In the genomic region with DNA sequence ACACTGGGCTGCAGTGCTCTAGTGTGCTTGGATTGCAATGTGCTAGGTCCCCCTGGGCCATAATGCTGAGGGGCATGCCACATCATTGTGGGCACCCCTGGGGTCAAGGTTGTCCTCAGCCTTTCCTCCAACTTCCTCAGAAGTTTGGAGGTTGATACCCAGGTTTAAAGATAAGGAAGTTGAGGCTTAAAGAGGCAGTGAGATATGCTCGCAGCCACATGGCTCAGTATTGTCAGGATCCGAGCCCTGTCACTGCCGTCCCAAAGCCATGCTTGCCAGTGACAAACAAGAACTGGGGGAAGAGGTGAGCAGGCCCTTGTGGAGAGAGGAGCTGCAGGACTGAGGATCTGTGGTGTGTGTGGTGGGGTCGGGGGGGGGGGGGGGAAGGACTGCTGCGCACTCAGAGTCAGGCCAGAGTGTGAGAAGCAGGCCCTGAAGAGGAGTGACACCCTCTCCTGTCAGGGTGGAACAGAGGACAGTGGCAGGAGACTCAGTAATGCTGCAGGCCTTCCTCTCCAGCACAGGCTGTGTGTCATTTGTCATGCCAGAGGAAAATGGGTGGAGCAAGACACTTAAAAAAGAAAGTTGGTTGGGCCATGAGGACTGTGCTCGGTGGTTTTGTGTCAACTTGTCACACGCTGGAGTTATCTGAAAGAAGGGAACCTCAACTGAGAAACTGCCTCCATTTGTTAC, we compare ENCODE assay signal across 9 mouse cellular contexts.
A peak's percentile ranks its signal among the peaks of the same experiment; 100 is the strongest.
DNase-seq lines count a peak whose midpoint lies in the region; ATAC-seq lines count a peak whose summit lies in the region.
"Had no signal": no experiment of that assay in that cellular context is flagged by ENCODE, and none has a peak within 500 bp of the region (broad histone marks: within the 10 kb centered on the region; RNA-seq: fewer than 3 reads in every experiment).

No protein-coding gene starts in this region.

- 51% methylated on average over 7 of the region's 7 CpGs for WGBS in hindbrain, embryonic 10.5 days
- WGBS in hindbrain, embryonic 14.5 days = 50% methylated on average over 7 of the region's 7 CpGs
- WGBS in heart, embryonic 12.5 days = 12% methylated on average over 7 of the region's 7 CpGs
- WGBS in macrophage (ENCODE audit: missing documents) = 25% methylated on average over 7 of the region's 7 CpGs

- H3K27ac ChIP-seq in hindbrain, embryonic 10.5 days = peak overlapping the region; percentile 56; the same call in 1 of the 2 replicates
- no peak overlapping the region for H3K27ac ChIP-seq in hindbrain, embryonic 14.5 days
- H3K27ac ChIP-seq in heart, embryonic 12.5 days (ENCODE audit: poor library complexity, severe bottlenecking) = peak overlapping the region; percentile 100
- H3K27ac ChIP-seq in macrophage = peak overlapping the region; percentile 7; the same call in 1 of the 2 replicates

- no peak for DNase-seq in hindbrain, embryonic 10.5 days (ENCODE audit: low spot score)
- DNase-seq in hindbrain, embryonic 14.5 days (ENCODE audit: low spot score) = no peak
- peak; percentile 51 for DNase-seq in adrenal gland, postnatal 14 days
- no peak for DNase-seq in natural killer cell, adult 2 months (ENCODE audit: low spot score in 2 of 2)
- no peak for DNase-seq in ovary, postnatal 10 days (ENCODE audit: low spot score)
- DNase-seq: cerebellum, adult 9-10 months had no signal

- H3K27me3 ChIP-seq in hindbrain, embryonic 10.5 days (ENCODE audit: insufficient read depth, poor library complexity, severe bottlenecking) = no peaks in the 10 kb centered on the region
- no peaks in the 10 kb centered on the region for H3K27me3 ChIP-seq in hindbrain, embryonic 14.5 days (ENCODE audit: control insufficient read depth, insufficient read depth, low read length)
- H3K27me3 ChIP-seq in heart, embryonic 12.5 days (replicated peaks) = no peaks in the 10 kb centered on the region

- H3K4me2 ChIP-seq in hindbrain, embryonic 14.5 days (replicated peaks) = no peak overlapping the region
- H3K4me2 ChIP-seq in heart, embryonic 12.5 days = no peak overlapping the region

- H3K4me3 ChIP-seq in hindbrain, embryonic 10.5 days = no peak overlapping the region
- no peak overlapping the region for H3K4me3 ChIP-seq in hindbrain, embryonic 14.5 days (replicated peaks; ENCODE audit: low read length)
- H3K4me3 ChIP-seq in heart, embryonic 12.5 days = no peak overlapping the region
- no peak overlapping the region for H3K4me3 ChIP-seq in macrophage (ENCODE audit: inconsistent target)

- no peaks in the 10 kb centered on the region for H3K36me3 ChIP-seq in hindbrain, embryonic 10.5 days
- no peaks in the 10 kb centered on the region for H3K36me3 ChIP-seq in hindbrain, embryonic 14.5 days (replicated peaks; ENCODE audit: control insufficient read depth, insufficient read depth)
- H3K36me3 ChIP-seq in heart, embryonic 12.5 days = no peaks in the 10 kb centered on the region
- H3K36me3 ChIP-seq in macrophage (ENCODE audit: inconsistent target) = no peaks in the 10 kb centered on the region

- H3K9me3 ChIP-seq in hindbrain, embryonic 10.5 days = no peaks in the 10 kb centered on the region
- no peaks in the 10 kb centered on the region for H3K9me3 ChIP-seq in hindbrain, embryonic 14.5 days (ENCODE audit: control insufficient read depth, low read length)
- H3K9me3 ChIP-seq in heart, embryonic 12.5 days (replicated peaks) = no peaks in the 10 kb centered on the region

- H3K79me2 ChIP-seq in macrophage (ENCODE audit: inconsistent target) = no peaks in the 10 kb centered on the region

- no peak overlapping the region for H3K9ac ChIP-seq in hindbrain, embryonic 14.5 days
- H3K9ac ChIP-seq in heart, embryonic 12.5 days = peak overlapping the region; percentile 69

- no peak for ATAC-seq in hindbrain, embryonic 14.5 days (ENCODE audit: low FRiP score)
- no peak for ATAC-seq in heart, embryonic 12.5 days (ENCODE audit: insufficient number of reproducible peaks, low FRiP score)
- ATAC-seq in frontal cortex, adult (ENCODE audit: low TSS enrichment) = no peak

- peaks cover 30% of the 10 kb centered on the region for H3K4me1 ChIP-seq in hindbrain, embryonic 10.5 days (replicated peaks)
- H3K4me1 ChIP-seq in hindbrain, embryonic 14.5 days (replicated peaks; ENCODE audit: control insufficient read depth, insufficient read depth, low read length) = peaks cover 10% of the 10 kb centered on the region; the same call in 1 of the 2 replicates
- H3K4me1 ChIP-seq in heart, embryonic 12.5 days (replicated peaks) = peaks cover 77% of the 10 kb centered on the region
